Mouse (Mus musculus) heart, postnatal 0 days (tissue): ENCODE measurements around the gene Gpsm2. TPM values are rescaled to one million over a fixed set of nuclear protein-coding genes. Genes with fewer than 3 reads are reported as not detected.
"Not testable (repeated sequence)": the region's sequence is repeated elsewhere in the genome, so short reads cannot be mapped to it uniquely, and the experiment has no call there.

Experiments used
- ATAC-seq: fragments of 200-750 bp; cut with Nextera tagmentation; 2 replicates; pipeline ENCODE4 v1.8.0; 2017; ENCODE audit warnings: low read depth, moderate number of reproducible peaks, moderate library complexity; ENCODE audit not compliant: insufficient read depth
- DNase-seq: peaks from one replicate; pipeline ENCODE4 v3.0.0-alpha.2; 2016; ENCODE audit warnings: low spot score
- H3K27ac ChIP-seq: fragments of 300-500 bp; sonication (generic); 2 replicates; pipeline ENCODE4 v1.5.1; 2014; ENCODE audit warnings: low read depth, mild to moderate bottlenecking
- H3K27me3 ChIP-seq: fragments of 300-500 bp; sonication (generic); 2 replicates; pipeline ENCODE4 v1.6.1; 2014; ENCODE audit warnings: low read length, mixed read lengths; ENCODE audit not compliant: control insufficient read depth, insufficient read depth
- H3K36me3 ChIP-seq: fragments of 300-500 bp; sonication (generic); replicated peaks from 2 replicates; pipeline ENCODE4 v1.6.1; 2014; ENCODE audit warnings: low read length, mixed read lengths; ENCODE audit not compliant: control insufficient read depth, insufficient read depth
- H3K4me1 ChIP-seq: fragments of 300-500 bp; sonication (generic); 2 replicates; pipeline ENCODE4 v1.6.1; 2014; ENCODE audit warnings: antibody characterized with exemption; ENCODE audit not compliant: control insufficient read depth, insufficient read depth
- H3K4me2 ChIP-seq: fragments of 300-500 bp; sonication (generic); 2 replicates; pipeline ENCODE4 v1.6.1; 2014; ENCODE audit warnings: low read depth, mild to moderate bottlenecking, low read length, moderate library complexity
- H3K4me3 ChIP-seq: fragments of 300-500 bp; sonication (generic); 2 replicates; pipeline ENCODE4 v1.5.1; 2014; ENCODE audit warnings: low read depth, low read length
- H3K9ac ChIP-seq: fragments of 300-500 bp; sonication (generic); replicated peaks from 2 replicates; pipeline ENCODE4 v1.6.1; 2014; ENCODE audit warnings: low read depth, low read length, mixed read lengths
- H3K9me3 ChIP-seq: fragments of 300-500 bp; sonication (generic); replicated peaks from 2 replicates; pipeline ENCODE4 v1.6.1; 2016; ENCODE audit warnings: low read length; ENCODE audit not compliant: control insufficient read depth
- CTCF ChIP-seq: IDR thresholded peaks from 2 replicates; pipeline ENCODE4 v1.5.1; 2016; ENCODE audit warnings: antibody characterized with exemption, control low read depth, low read depth
- EP300 ChIP-seq: IDR thresholded peaks from 2 replicates; pipeline ENCODE4 v1.6.1; 2016; ENCODE audit warnings: antibody characterized with exemption, low read depth
- WGBS: fragments of 180-500 bp; shearing (Covaris S2); extraction: QIAGEN DNeasy Blood & Tissue Kit; methylation state at CpG from one replicate; pipeline ENCODE4 v1.1.7; 2014; 5-methylcytosine and 5-hydroxymethylcytosine counted together
- polyA plus RNA-seq: library from polyadenylated mRNA; unstranded; fragments of >200 nt; fragmentation: Nextera tagmentation; extraction: Ambion mirVana; gene quantifications from 2 replicates; pipeline ENCODE4 v1.2.1, GENCODE M21; 2015
- total RNA-seq: library from RNA; depleted of rRNA; stranded (reverse); fragments of >200 nt; gene quantifications from 2 replicates; pipeline ENCODE4 v1.2.3, GENCODE M21; 2014; ENCODE audit warnings: low replicate concordance

The Gpsm2 gene
- total and polyA plus RNA-seq, 2 experiments from 2014 or later, result 8.7 to 9.6 TPM

GRCm38 (mm10) chr3:108698662-108699061 lies 23.4 kb downstream of the Gpsm2 start:
- WGBS, result 89% methylated on average over 8 of the region's 8 CpGs
- H3K36me3 ChIP-seq, result peaks cover 54% of the 10 kb centered on the region
- no peak overlapping the region for H3K4me2 ChIP-seq

GRCm38 (mm10) chr3:108694321-108694720 lies 27.8 kb downstream of the Gpsm2 start:
- no peak overlapping the region for H3K4me3 ChIP-seq
- WGBS, result 63% methylated on average over 9 of the region's 9 CpGs
- H3K4me1 ChIP-seq, result no peaks in the 10 kb centered on the region
- TF ChIP-seq EP300, result no peak
- no peak for TF ChIP-seq CTCF
- peaks cover 39% of the 10 kb centered on the region for H3K36me3 ChIP-seq
- no peaks in the 10 kb centered on the region for H3K9me3 ChIP-seq
- H3K27ac ChIP-seq, result no peak overlapping the region
- no peak overlapping the region for H3K4me2 ChIP-seq
- ATAC-seq, result no peak
- DNase-seq, result no peak
- no peak overlapping the region for H3K9ac ChIP-seq
- no peaks in the 10 kb centered on the region for H3K27me3 ChIP-seq

More at GRCm38 (mm10) chr3:108698662-108699061, 23.4 kb downstream of the Gpsm2 start:
- Histone ChIP-seq H3K4me1 (no peaks in the 10 kb centered on the region), H3K9ac (no peak overlapping the region), H3K27me3 (no peaks in the 10 kb centered on the region), H3K4me3 (no peak overlapping the region), H3K27ac (no peak overlapping the region), H3K9me3 (no peaks in the 10 kb centered on the region)
- TF ChIP-seq CTCF (no peak), EP300 (no peak)
- DNase-seq, result no peak
- no peak for ATAC-seq

GRCm38 (mm10) chr3:108689979-108690378 lies 32.1 kb downstream of the Gpsm2 start:
- ATAC-seq (no peak), DNase-seq (no peak)
- Histone ChIP-seq H3K4me3 (no peak overlapping the region), H3K9ac (no peak overlapping the region), H3K9me3 (no peaks in the 10 kb centered on the region), H3K4me1 (no peaks in the 10 kb centered on the region), H3K4me2 (no peak overlapping the region), H3K27me3 (no peaks in the 10 kb centered on the region), H3K36me3 (peaks cover 35% of the 10 kb centered on the region; the same call in 1 of the 2 replicates), H3K27ac (no peak overlapping the region)
- TF ChIP-seq EP300 (no peak), CTCF (no peak)
- WGBS, result 84% methylated on average over 4 of the region's 4 CpGs

- TF ChIP-seq EP300 (no peak), CTCF (no peak)
- H3K9ac ChIP-seq, result no peak overlapping the region
- no peak overlapping the region for H3K27ac ChIP-seq
- ATAC-seq (no peak), DNase-seq (no peak)
- H3K27me3 ChIP-seq, result no peaks in the 10 kb centered on the region
- no peak overlapping the region for H3K4me2 ChIP-seq
- no peaks in the 10 kb centered on the region for H3K9me3 ChIP-seq
- H3K4me1 ChIP-seq, result no peaks in the 10 kb centered on the region
- 87% methylated on average over 8 of the region's 8 CpGs for WGBS
- H3K4me3 ChIP-seq, result no peak overlapping the region
- H3K36me3 ChIP-seq, result peaks cover 34% of the 10 kb centered on the region; the same call in 1 of the 2 replicates
These were observed 32.7 kb downstream of the Gpsm2 start for GRCm38 (mm10) chr3:108689446-108689845.

GRCm38 (mm10) chr3:108689015-108689441 lies 33.1 kb downstream of the Gpsm2 start:
- no peak overlapping the region for H3K4me2 ChIP-seq
- 86% methylated on average over 6 of the region's 6 CpGs for WGBS
- H3K4me3 ChIP-seq, result no peak overlapping the region
- TF ChIP-seq CTCF (no peak), EP300 (no peak)
- H3K9ac ChIP-seq, result no peak overlapping the region
- no peaks in the 10 kb centered on the region for H3K27me3 ChIP-seq
- no peaks in the 10 kb centered on the region for H3K4me1 ChIP-seq
- DNase-seq, result no peak
- no peak overlapping the region for H3K27ac ChIP-seq
- H3K9me3 ChIP-seq, result no peaks in the 10 kb centered on the region
- H3K36me3 ChIP-seq, result peaks cover 31% of the 10 kb centered on the region; the same call in 1 of the 2 replicates
- ATAC-seq, result no peak

GRCm38 (mm10) chr3:108685701-108686100 lies 36.4 kb downstream of the Gpsm2 start:
- no peaks in the 10 kb centered on the region for H3K9me3 ChIP-seq
- 95% methylated on average over 7 of the region's 7 CpGs for WGBS
- H3K36me3 ChIP-seq, result peaks cover 56% of the 10 kb centered on the region
- H3K4me3 ChIP-seq, result no peak overlapping the region
- DNase-seq (no peak), ATAC-seq (no peak)
- H3K4me2 ChIP-seq, result no peak overlapping the region
- TF ChIP-seq EP300 (no peak), CTCF (no peak)
- H3K27ac ChIP-seq, result no peak overlapping the region
- no peaks in the 10 kb centered on the region for H3K4me1 ChIP-seq
- no peaks in the 10 kb centered on the region for H3K27me3 ChIP-seq
- no peak overlapping the region for H3K9ac ChIP-seq

GRCm38 (mm10) chr3:108683597-108683996 lies 38.5 kb downstream of the Gpsm2 start:
- H3K27me3 ChIP-seq, H3K9me3 ChIP-seq, H3K4me2 ChIP-seq, H3K27ac ChIP-seq, H3K4me3 ChIP-seq, ATAC-seq, H3K9ac ChIP-seq, DNase-seq, H3K4me1 ChIP-seq: not testable (repeated sequence)
- WGBS, result 91% methylated on average over 5 of the region's 5 CpGs
- H3K36me3 ChIP-seq, result peaks cover 62% of the 10 kb centered on the region
